Mouse (Mus musculus): ENCODE measurements around the gene Schip1.

Schip1 gene

DNA sequence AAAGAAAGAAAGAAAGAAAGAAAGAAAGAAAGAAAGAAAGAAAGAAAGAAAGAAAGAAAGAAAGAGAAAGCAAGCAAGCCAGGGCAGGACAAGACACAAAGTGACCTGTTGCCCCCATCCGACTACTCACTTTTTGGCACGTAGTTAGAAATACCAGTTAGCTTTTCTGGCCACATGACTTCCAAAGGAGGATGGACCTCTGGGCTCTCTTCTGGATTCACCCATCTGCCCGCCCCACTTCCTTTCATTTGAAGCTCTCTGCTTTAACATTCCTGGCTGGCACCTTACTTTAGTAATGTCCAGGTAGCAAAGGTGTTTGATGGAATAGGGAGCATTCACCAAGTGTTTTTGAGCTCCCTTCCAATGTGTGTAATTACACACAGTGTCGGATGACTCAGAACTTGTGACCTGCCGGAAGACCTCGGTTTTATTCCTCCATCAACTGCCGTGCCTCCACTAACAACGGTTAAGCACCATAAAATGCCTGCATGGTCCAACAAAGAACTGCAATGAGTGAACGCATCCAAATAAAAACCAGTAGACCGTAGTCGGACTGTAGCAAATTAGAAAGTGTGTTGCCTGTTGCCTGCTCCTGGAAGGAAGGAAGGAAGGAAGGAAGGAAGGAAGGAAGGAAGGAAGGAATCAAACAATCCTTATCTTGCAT lies 546.1 kb downstream of the Schip1 start:
- DNase-seq (ENCODE audit: low read depth, low spot score) = no peak

- DNase-seq (ENCODE audit: low read depth, low spot score) = peak; percentile 37
These were observed 550.6 kb downstream of the Schip1 start for GRCm38 (mm10) chr3:68615042-68615810.

GRCm38 (mm10) chr3:68616363-68616762 lies 551.8 kb downstream of the Schip1 start:
- DNase-seq (ENCODE audit: low read depth, low spot score) = no peak

DNA sequence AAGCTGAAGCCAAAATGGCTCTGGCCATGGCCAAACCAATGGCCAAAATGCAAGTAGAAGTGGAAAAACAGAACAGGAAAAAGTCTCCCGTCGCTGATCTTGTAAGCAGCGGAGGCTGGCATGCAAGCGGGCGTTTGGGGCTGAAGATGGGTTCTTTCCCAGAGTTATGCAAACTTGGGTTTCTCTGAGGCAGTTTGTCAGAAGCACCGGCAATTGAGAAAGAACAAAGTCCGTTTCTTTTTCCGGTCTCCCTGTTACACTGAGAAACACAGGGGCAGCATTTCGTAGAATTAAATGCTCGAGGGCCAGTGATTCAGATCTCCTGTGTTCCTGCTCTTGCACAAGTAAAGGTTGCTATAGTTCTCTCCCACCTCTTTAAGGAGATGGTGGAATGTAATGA lies 553.1 kb downstream of the Schip1 start:
- no peak for DNase-seq (ENCODE audit: low read depth, low spot score)

GRCm38 (mm10) chr3:68619097-68619496 lies 554.5 kb downstream of the Schip1 start:
- no peak for DNase-seq (ENCODE audit: low read depth, low spot score)

DNA sequence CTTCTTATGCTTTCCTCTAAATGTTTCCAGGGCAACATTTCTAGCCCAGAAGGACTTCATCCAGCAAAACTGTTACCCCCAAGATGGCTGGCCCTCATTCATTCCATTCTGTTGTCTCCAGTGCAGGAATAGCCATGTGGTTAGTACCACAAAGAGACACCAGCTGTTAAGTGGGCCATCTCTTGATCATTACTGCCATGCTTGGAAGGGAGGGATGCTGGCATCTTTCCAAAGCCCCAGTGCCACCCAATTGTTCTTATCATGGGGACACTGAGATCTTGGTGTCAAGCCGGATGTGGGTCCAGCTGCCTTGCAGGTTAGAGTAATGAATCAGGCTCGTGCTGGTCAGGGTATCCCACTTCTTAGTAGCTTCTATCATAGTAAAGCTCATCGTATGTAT lies 557.4 kb downstream of the Schip1 start:
- no peak for DNase-seq (ENCODE audit: low read depth, low spot score)

DNA sequence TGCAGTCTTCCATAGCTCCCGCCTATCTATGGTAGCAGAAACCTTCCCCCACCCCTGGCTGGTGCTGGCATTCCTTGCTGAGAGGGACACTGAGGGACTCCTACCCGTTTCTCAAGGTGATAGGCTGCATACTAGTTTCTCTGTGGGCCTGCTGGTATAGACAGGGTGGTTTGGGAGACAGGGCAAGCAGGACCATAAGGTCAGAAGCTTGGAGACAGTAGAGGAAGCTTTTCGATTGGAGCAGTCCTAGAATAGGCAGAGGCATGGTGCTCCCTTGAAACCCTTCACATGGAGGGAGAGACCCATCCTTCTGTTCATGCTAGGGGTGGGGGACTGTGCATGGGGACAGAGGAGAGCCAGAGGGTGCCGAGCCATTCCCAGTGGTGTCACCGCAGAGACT lies 558.4 kb downstream of the Schip1 start:
- no peak for DNase-seq (ENCODE audit: low read depth, low spot score)

DNA sequence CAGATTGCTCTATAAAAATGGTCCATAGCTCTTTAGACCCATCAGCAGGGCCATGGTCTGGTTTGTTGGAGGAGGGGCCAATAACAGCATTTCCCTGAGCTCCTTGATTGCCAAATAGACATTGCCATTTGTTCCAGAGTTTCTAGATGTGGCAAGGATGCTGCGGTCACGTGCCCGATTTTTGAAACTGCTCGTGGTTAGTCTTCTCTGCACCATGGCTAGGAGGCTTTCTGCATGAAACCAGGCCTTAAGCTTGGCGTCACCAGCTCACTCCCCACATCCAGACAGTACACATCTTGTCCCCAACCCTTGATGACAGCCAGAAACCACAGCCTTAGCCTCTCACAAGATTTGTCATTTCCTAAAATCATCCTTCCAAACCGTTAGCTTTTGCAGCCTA lies 559.9 kb downstream of the Schip1 start:
- DNase-seq (ENCODE audit: low read depth, low spot score) = no peak

- no peak for DNase-seq (ENCODE audit: low read depth, low spot score)
These were observed 565.7 kb downstream of the Schip1 start for GRCm38 (mm10) chr3:68630261-68630660.

GRCm38 (mm10) chr3:68630821-68631220 lies 566.2 kb downstream of the Schip1 start:
- DNase-seq (ENCODE audit: low read depth, low spot score) = no peak

- no peak for DNase-seq (ENCODE audit: low read depth, low spot score)
These were observed 568.1 kb downstream of the Schip1 start for GRCm38 (mm10) chr3:68632714-68633113.

- DNase-seq (ENCODE audit: low read depth, low spot score) = no peak
These were observed 569.0 kb downstream of the Schip1 start for GRCm38 (mm10) chr3:68633577-68633976.

DNA sequence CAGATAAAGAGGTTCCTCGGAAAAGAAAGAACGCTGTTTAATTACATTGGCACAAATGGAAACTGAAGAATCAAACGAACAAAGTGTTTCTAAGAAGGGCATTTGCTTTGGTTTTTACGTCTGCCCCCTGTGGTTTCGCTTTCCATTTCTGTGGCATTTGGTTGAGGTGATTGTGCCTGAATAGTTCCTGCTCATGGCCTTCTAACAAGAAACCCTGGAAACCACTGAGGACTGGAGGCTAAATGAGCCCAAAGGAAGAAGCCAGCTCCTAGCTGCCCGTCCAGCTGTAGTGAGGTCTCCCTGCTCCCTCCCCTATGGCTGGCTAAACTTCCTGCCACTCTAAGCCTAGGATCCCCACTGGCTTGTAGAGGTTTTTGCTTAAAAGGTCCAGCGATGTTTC lies 573.4 kb downstream of the Schip1 start:
- no peak for DNase-seq (ENCODE audit: low read depth, low spot score)

GRCm38 (mm10) chr3:68638703-68639102 lies 574.1 kb downstream of the Schip1 start:
- no peak for DNase-seq (ENCODE audit: low read depth, low spot score)

GRCm38 (mm10) chr3:68642935-68643334 lies 578.3 kb downstream of the Schip1 start:
- no peak for DNase-seq (ENCODE audit: low read depth, low spot score)

DNA sequence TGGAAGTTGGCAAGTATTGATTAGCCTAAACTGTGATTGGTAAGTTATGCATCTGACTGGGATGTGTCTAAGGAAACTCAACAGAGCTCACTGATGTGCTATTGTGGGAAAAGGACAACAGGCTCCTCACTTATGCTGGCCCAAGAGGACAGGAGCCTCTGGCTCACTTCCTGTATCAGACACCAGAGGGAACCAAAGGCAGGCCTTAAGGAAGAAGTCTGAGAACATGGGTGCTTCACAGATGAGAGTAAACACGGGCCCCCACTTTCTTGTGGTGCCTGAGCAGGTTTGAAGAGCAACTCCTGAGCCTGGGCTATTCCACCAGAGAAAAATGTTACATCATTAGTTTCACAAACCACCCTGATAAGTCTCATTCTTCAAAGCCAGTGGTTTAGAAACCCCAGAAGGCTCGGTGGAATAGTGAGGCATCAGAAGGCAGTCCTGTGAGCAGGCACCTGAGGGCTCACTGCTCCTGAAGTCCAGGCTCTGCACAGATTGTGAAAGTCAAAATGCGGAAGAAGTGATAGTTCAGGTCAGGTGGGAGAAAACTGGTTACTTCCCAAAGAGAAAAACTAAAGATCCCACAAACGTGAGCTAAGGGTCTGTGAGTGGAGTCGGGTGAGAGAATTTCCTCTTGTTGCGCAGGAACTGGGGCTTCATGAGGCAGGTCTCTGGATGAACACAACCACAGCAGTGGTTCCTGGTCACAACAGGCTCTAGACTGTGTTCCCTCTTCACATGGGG lies 582.0 kb downstream of the Schip1 start:
- no peak for DNase-seq (ENCODE audit: low read depth, low spot score)

DNA sequence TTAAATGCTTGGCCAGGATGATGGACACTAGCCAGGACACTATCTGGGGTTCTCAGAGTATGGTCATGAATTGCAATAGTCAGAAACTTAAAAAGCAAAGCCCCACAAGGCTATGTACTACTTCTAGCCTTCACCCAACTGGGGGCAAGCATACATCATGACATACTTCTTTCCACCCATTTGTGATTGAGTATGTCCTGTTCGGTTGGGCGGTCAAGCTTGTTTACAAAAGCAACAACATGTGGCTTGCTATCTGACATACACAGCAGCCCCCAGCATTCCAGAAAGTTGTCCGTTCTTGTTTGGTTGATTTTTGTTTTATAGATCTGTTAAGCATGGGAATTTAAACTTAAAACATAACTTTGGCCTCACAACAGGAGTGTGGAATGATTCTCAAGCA lies 582.7 kb downstream of the Schip1 start:
- no peak for DNase-seq (ENCODE audit: low read depth, low spot score)

DNA sequence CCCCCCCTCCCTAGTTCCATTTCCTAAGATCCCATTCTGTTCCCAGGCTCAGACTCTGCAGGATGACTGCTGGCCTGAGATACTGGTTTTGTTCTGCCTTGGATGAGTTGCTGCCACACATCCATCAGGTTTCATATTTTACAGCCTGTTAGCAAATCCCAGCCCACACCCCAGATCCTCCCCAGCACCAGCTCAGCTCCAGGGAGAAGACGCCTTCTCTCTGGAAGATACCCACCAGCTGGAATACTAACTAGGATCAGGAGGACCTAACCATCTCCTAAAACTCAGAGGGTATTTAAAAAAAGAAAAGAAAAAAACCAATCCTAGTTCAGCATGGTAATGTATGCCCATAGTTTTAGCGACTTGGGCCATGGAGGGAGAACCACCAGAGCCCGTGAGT lies 585.6 kb downstream of the Schip1 start:
- DNase-seq (ENCODE audit: low read depth, low spot score) = no peak

- DNase-seq (ENCODE audit: low read depth, low spot score) = no peak
These were observed 592.2 kb downstream of the Schip1 start for GRCm38 (mm10) chr3:68656607-68657352.

DNA sequence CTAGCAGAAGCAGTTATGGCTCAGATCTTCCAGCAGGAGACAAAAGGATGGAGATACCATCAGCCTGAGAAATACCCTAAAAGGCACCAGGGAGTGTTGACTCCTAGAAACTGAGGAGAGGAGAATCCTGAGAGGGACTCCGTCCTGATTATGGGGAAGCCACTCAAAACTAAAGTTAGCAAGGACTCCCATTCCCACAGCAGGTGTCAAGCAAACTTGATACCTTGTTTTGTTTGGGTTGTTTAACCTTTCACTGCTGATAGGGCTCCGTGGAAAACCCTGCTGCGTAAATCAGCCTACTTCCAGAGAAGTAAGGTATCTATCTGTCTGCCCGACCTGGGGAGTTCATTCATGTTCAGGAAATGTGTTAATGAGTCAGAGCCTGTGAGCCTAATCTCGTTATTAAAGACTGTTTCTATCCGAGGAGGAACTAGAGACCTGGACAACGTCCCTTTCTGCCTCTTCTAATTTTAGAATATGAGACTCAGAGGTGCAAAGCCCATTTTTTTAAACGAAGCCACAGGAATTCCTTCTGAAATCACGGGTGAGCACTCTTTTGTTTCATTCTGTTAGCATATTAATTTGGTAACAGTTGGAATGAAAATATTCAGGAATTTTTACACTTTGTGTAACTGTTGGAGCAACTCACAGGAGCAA lies 593.1 kb downstream of the Schip1 start:
- DNase-seq (ENCODE audit: low read depth, low spot score) = no peak

DNA sequence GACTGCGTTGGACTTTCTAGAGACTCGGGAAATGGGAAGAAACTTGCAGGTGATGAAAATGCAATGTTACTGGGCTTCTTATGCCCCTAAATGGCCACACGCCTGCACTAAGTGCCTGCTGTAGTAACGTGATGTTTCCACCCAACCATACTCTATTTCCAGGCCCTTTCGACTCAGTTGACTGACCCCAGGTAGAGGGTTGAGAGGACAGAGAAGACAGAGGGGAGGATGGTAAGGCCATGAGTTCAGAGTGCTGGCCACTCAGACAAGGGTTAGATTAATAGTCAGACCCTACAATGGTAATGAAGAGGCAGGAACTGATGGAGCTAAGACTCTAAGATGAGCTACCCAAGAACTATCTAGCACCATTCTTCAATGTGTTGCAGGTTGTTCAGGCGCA lies 595.4 kb downstream of the Schip1 start:
- DNase-seq (ENCODE audit: low read depth, low spot score) = no peak
